Mouse (Mus musculus) midbrain, embryonic 15.5 days (tissue): ENCODE measurements around the gene Olfr62. TPM values are rescaled to one million over a fixed set of nuclear protein-coding genes. Genes with fewer than 3 reads are reported as not detected.

Source experiments
- ATAC-seq: fragments of 200-750 bp; cut with Nextera tagmentation; replicated peaks from 2 replicates; pipeline ENCODE4 v1.8.0; 2017; ENCODE audit warnings: moderate TSS enrichment
- H3K27ac ChIP-seq: fragments of 300-500 bp; sonication (generic); 2 replicates; pipeline ENCODE4 v1.5.1; 2015; ENCODE audit warnings: mild to moderate bottlenecking, inconsistent platforms
- H3K27me3 ChIP-seq: fragments of 300-500 bp; sonication (generic); replicated peaks from 2 replicates; pipeline ENCODE4 v1.6.1; 2015; ENCODE audit warnings: inconsistent platforms
- H3K36me3 ChIP-seq: fragments of 300-500 bp; sonication (generic); replicated peaks from 2 replicates; pipeline ENCODE4 v1.6.1; 2015; ENCODE audit warnings: inconsistent platforms
- H3K4me1 ChIP-seq: fragments of 300-500 bp; sonication (generic); 2 replicates; pipeline ENCODE4 v1.6.1; 2015; ENCODE audit warnings: inconsistent platforms
- H3K4me2 ChIP-seq: fragments of 300-500 bp; sonication (generic); 2 replicates; pipeline ENCODE4 v1.6.1; 2015; ENCODE audit warnings: inconsistent platforms, mild to moderate bottlenecking, moderate library complexity
- H3K4me3 ChIP-seq: fragments of 300-500 bp; sonication (generic); 2 replicates; pipeline ENCODE4 v1.5.1; 2015; ENCODE audit warnings: mild to moderate bottlenecking, inconsistent platforms
- H3K9ac ChIP-seq: fragments of 300-500 bp; sonication (generic); 2 replicates; pipeline ENCODE4 v1.6.1; 2015; ENCODE audit warnings: mild to moderate bottlenecking, inconsistent platforms
- H3K9me3 ChIP-seq: fragments of 300-500 bp; sonication (generic); 2 replicates; pipeline ENCODE4 v1.6.1; 2016; ENCODE audit warnings: inconsistent platforms
- WGBS: fragments of 180-500 bp; shearing (Covaris S2); methylation state at CpG from one replicate; pipeline ENCODE4 v1.1.7; 2015; ENCODE audit warnings: mixed read lengths; 5-methylcytosine and 5-hydroxymethylcytosine counted together
- polyA plus RNA-seq: library from polyadenylated mRNA; unstranded; fragments of >200 nt; fragmentation: Nextera tagmentation; extraction: Ambion mirVana; gene quantifications from 2 replicates; pipeline ENCODE4 v1.2.1, GENCODE M21; 2015

The Olfr62 gene
- polyA plus RNA-seq, 1 experiment from 2014 or later = not detected

GRCm38 (mm10) chr4:118693812-118694211 is 35.1 kb downstream of the Olfr62 start:
- ATAC-seq = no peak
- H3K4me1 ChIP-seq = no peaks in the 10 kb centered on the region
- H3K9me3 ChIP-seq = no peaks in the 10 kb centered on the region
- H3K36me3 ChIP-seq = no peaks in the 10 kb centered on the region
- no peak overlapping the region for H3K4me2 ChIP-seq
- H3K27ac ChIP-seq = no peak overlapping the region
- 31% methylated on average over 2 of the region's 2 CpGs for WGBS
- H3K4me3 ChIP-seq = no peak overlapping the region
- H3K9ac ChIP-seq = no peak overlapping the region
- no peaks in the 10 kb centered on the region for H3K27me3 ChIP-seq

GRCm38 (mm10) chr4:118703223-118703622 is 44.5 kb downstream of the Olfr62 start, which contains the start of gene Olfr1341:
Gene Olfr1341 (plus strand): TSS chr4:118703523.
- H3K27ac ChIP-seq = no peak within 1 kb of the TSS
- H3K4me2 ChIP-seq = no peak within 1 kb of the TSS
- no peaks in the 10 kb centered on the region for H3K36me3 ChIP-seq
- no peaks in the 10 kb centered on the region for H3K4me1 ChIP-seq
- 81% methylated on average over 3 of the region's 3 CpGs for WGBS
- 0 out of 2 replicates have a peak, but pooled peaks cover 2% of the 10 kb centered on the region for H3K27me3 ChIP-seq
- H3K4me3 ChIP-seq = no peak within 1 kb of the TSS
- H3K9ac ChIP-seq = no peak within 1 kb of the TSS
- no peaks in the 10 kb centered on the region for H3K9me3 ChIP-seq
- no peak for ATAC-seq

GRCm38 (mm10) chr4:118708086-118708485 is 49.3 kb downstream of the Olfr62 start:
- 79% methylated on average over 5 of the region's 5 CpGs for WGBS
- Histone ChIP-seq H3K4me1 (no peaks in the 10 kb centered on the region), H3K27me3 (0 out of 2 replicates have a peak, but pooled peaks cover 2% of the 10 kb centered on the region), H3K4me2 (no peak overlapping the region), H3K36me3 (no peaks in the 10 kb centered on the region), H3K9ac (no peak overlapping the region), H3K27ac (no peak overlapping the region), H3K9me3 (no peaks in the 10 kb centered on the region), H3K4me3 (no peak overlapping the region)
- no peak for ATAC-seq

- H3K9ac ChIP-seq = no peak overlapping the region
- no peak overlapping the region for H3K4me2 ChIP-seq
- 18% methylated on average over 1 of the region's 1 CpGs for WGBS
- H3K27me3 ChIP-seq = no peaks in the 10 kb centered on the region
- no peaks in the 10 kb centered on the region for H3K4me1 ChIP-seq
- no peak overlapping the region for H3K4me3 ChIP-seq
- no peaks in the 10 kb centered on the region for H3K36me3 ChIP-seq
- ATAC-seq = no peak
- H3K27ac ChIP-seq = no peak overlapping the region
- no peaks in the 10 kb centered on the region for H3K9me3 ChIP-seq
Measured at GRCm38 (mm10) chr4:118711656-118712055, 52.9 kb downstream of the Olfr62 start.

Other genes with a start within 250 kb of the Olfr62 start
- 11.1 and 11.5 TPM in 2 replicates for gene Szt2, start 249.7 kb upstream of the Olfr62 start, polyA plus RNA-seq
- gene Med8, start 249.6 kb upstream of the Olfr62 start, polyA plus RNA-seq = 96.5 and 96.7 TPM in 2 replicates
- 30.7 and 31.4 TPM in 2 replicates for gene Elovl1, start 230.9 kb upstream of the Olfr62 start, polyA plus RNA-seq
- gene Cdc20, start 221.6 kb upstream of the Olfr62 start, polyA plus RNA-seq = 35.5 and 48.3 TPM in 2 replicates
- 0.13 and 0.14 TPM in 2 replicates for gene Mpl, start 201.4 kb upstream of the Olfr62 start, polyA plus RNA-seq
- 16.8 and 17.1 TPM in 2 replicates for gene Tie1, start 168.9 kb upstream of the Olfr62 start, polyA plus RNA-seq
- 0.18 TPM in 1 of 2 replicates, not detected in the other for gene 2610528J11Rik, start 132.0 kb upstream of the Olfr62 start, polyA plus RNA-seq
- 0.20 and 0.32 TPM in 2 replicates for gene Tmem125, start 114.9 kb upstream of the Olfr62 start, polyA plus RNA-seq
- 2.1 and 2.3 TPM in 2 replicates for gene Cfap57, start 38.2 kb upstream of the Olfr62 start, polyA plus RNA-seq
- 88.3 and 91.6 TPM in 2 replicates for gene Ebna1bp2, start 38.2 kb upstream of the Olfr62 start, polyA plus RNA-seq
- not detected in 2 replicates for gene Olfr1342, start 33.8 kb downstream of the Olfr62 start, polyA plus RNA-seq
- not detected in 2 replicates for gene Olfr1341, start 44.6 kb downstream of the Olfr62 start, polyA plus RNA-seq
- not detected in 2 replicates for gene Olfr1340, start 61.2 kb downstream of the Olfr62 start, polyA plus RNA-seq
- gene Olfr1339, start 73.2 kb downstream of the Olfr62 start, polyA plus RNA-seq = not detected in 2 replicates
- gene Olfr1338, start 99.8 kb downstream of the Olfr62 start, polyA plus RNA-seq = not detected in 2 replicates
- gene Olfr1337, start 123.6 kb downstream of the Olfr62 start, polyA plus RNA-seq = not detected in 2 replicates
- gene Olfr1335, start 151.0 kb downstream of the Olfr62 start, polyA plus RNA-seq = not detected in 2 replicates
- gene Olfr1333, start 177.3 kb downstream of the Olfr62 start, polyA plus RNA-seq = not detected in 2 replicates
- gene Olfr1331, start 205.7 kb downstream of the Olfr62 start, polyA plus RNA-seq = not detected in 2 replicates
- not detected in 2 replicates for gene Olfr1330, start 229.6 kb downstream of the Olfr62 start, polyA plus RNA-seq